Mouse (Mus musculus) G1E (cell line): ENCODE data around the gene 9430097D07Rik. TPM values are rescaled to one million over a fixed set of nuclear protein-coding genes. Genes with fewer than 3 reads are reported as not detected.

ENCODE experiments used
- ATAC-seq: 2 replicates; pipeline ENCODE4 v1.8.0; 2016; ENCODE audit warnings: mild to moderate bottlenecking; ENCODE audit not compliant: insufficient number of reproducible peaks, poor library complexity, low FRiP score, severe bottlenecking; ENCODE audit errors: extremely low read depth
- DNase-seq: peaks from one replicate; pipeline ENCODE4 v3.0.0; 2012; ENCODE audit warnings: low spot score
- H3K27me3 ChIP-seq: 2 replicates; pipeline ENCODE4 v1.6.1; 2012; ENCODE audit warnings: mild to moderate bottlenecking, low read length, inconsistent platforms; ENCODE audit not compliant: insufficient read depth
- H3K36me3 ChIP-seq: replicated peaks from 2 replicates; pipeline ENCODE3; 2012; ENCODE audit warnings: mild to moderate bottlenecking, inconsistent platforms
- H3K4me1 ChIP-seq: 2 replicates; pipeline ENCODE4 v1.6.1; 2012; ENCODE audit warnings: low read depth, low read length, inconsistent platforms, mixed read lengths; ENCODE audit not compliant: insufficient read depth
- H3K4me3 ChIP-seq: 2 replicates; pipeline ENCODE4 v1.5.1; 2012; ENCODE audit warnings: low read depth, mild to moderate bottlenecking, inconsistent platforms, low read length, moderate library complexity, mixed read lengths
- H3K9me3 ChIP-seq: replicated peaks from 2 replicates; pipeline ENCODE4 v1.6.1; 2012; ENCODE audit warnings: inconsistent platforms
- CTCF ChIP-seq: IDR thresholded peaks from 2 replicates; pipeline ENCODE4 v1.5.1; 2012; ENCODE audit warnings: low read depth, low read length, inconsistent platforms, mixed read lengths
- GATA1 ChIP-seq: IDR thresholded peaks from 2 replicates; pipeline ENCODE4 v1.6.1; 2012; ENCODE audit warnings: borderline replicate concordance, low read length, inconsistent platforms, mixed read lengths
- GATA2 ChIP-seq: IDR thresholded peaks from 2 replicates; pipeline ENCODE4 v1.6.1; 2012; ENCODE audit warnings: low read depth, low read length, inconsistent platforms, borderline replicate concordance
- POLR2AphosphoS5 ChIP-seq: IDR thresholded peaks from 2 replicates; pipeline ENCODE4 v1.6.1; 2012; ENCODE audit warnings: low read depth, low read length, inconsistent platforms; ENCODE audit not compliant: insufficient replicate concordance
- TAL1 ChIP-seq: conservative IDR thresholded peaks from 2 replicates; pipeline ENCODE4 v1.6.1; 2012; ENCODE audit warnings: low read depth, low read length, inconsistent platforms, mixed read lengths
- polyA plus RNA-seq: library from polyadenylated mRNA; stranded (reverse); fragments of >175 nt; gene quantifications from 2 replicates; pipeline ENCODE4 v1.2.3, GENCODE M21; 2012
- total RNA-seq, 2 experiments: library from RNA; stranded (forward) in 1 of 2; stranded (reverse) in 1 of 2; fragments of 200-1000 nt in 1 of 2; fragments of >200 nt in 1 of 2; fragmentation: Nextera tagmentation in 1 of 2; gene quantifications; 2 replicates each; pipeline ENCODE4 v1.2.3; 2014 to 2017

Gene 9430097D07Rik
- total and polyA plus RNA-seq, 3 experiments, result 0.11 TPM; not detected in 2

DNA sequence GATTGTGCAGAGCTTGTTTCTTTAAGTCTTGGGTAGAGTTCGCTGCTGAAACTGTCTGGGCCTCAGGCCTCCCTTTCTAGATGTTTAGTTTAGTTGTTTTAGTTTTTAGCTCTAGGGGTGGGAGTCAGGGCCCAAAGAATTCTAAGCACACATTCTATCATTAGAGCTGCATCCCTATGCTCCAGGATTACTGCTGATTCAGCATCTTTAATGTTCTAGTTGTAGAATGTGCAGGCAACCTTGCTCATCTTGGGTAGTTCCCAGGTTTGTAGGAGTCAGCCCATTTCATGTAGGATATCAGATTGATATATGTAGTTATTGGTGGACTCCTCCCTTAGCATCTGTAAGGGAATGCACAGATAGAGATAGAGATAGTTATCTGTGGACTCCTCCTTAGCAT, 41.6 kb upstream of the 9430097D07Rik start:
- Histone ChIP-seq H3K36me3 (peaks cover 96% of the 10 kb centered on the region), H3K9me3 (peaks cover 3% of the 10 kb centered on the region), H3K4me3 (no peak overlapping the region), H3K4me1 (peaks cover 23% of the 10 kb centered on the region), H3K27me3 (no peaks in the 10 kb centered on the region)
- DNase-seq (no peak), ATAC-seq (no peak)
- no peak for TF ChIP-seq GATA1
- no peak for TF ChIP-seq TAL1

- H3K36me3 ChIP-seq, result peaks cover 72% of the 10 kb centered on the region
- DNase-seq (no peak), ATAC-seq (no peak)
- H3K4me1 ChIP-seq, result peaks cover 53% of the 10 kb centered on the region
- no peaks in the 10 kb centered on the region for H3K27me3 ChIP-seq
- TF ChIP-seq GATA1 (no peak), GATA2 (no peak), CTCF (no peak), TAL1 (no peak), POLR2AphosphoS5 (no peak)
- H3K9me3 ChIP-seq, result no peaks in the 10 kb centered on the region
- H3K4me3 ChIP-seq, result no peak overlapping the region
Measured at GRCm38 (mm10) chr2:32612274-32612673, 36.8 kb upstream of the 9430097D07Rik start.

- H3K9me3 ChIP-seq, result no peaks in the 10 kb centered on the region
- ATAC-seq (no peak), DNase-seq (peak; percentile 52)
- H3K27me3 ChIP-seq, result no peaks in the 10 kb centered on the region
- H3K4me3 ChIP-seq, result peak overlapping the region; percentile 60; the same call in 1 of the 2 replicates
- H3K36me3 ChIP-seq, result peaks cover 57% of the 10 kb centered on the region
- TF ChIP-seq POLR2AphosphoS5 (no peak), GATA2 (no peak), CTCF (no peak), GATA1 (no peak), TAL1 (no peak)
- peaks cover 63% of the 10 kb centered on the region for H3K4me1 ChIP-seq
Measured at GRCm38 (mm10) chr2:32610610-32611229, 35.2 kb upstream of the 9430097D07Rik start.

DNA sequence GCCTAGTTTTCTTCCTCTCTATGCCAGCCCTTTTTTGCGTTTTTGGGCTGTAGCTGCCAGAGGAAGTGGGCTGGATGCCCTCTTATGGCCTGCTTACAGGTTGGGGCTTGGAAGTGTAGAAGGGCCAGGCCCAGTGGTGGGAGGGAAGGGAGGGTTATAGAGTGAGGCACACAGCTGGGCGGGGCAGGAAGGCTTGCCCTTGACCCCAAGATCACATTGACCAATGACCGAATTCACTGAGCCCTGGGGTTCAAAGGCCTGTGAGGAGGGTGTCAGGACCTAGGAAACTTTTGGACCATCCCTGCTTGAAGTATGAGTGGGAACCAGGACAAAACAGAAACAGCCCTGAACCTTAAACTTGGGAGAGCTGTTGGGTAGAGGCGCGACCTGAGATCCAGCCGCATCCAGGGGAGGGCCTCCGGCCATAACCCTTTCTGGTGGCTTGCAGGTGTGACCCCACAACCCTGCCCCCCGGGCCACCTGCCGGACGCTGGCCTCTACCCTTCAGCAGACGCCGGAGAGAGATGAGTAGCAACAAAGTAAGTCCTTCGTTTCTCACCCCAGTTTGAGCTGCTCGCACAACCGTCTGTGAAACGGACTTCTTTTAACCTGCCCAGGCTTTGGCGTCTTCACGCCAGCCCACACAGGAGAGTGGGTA, 33.4 kb upstream of the 9430097D07Rik start:
- peak; percentile 29; the same call in 1 of the 2 replicates for ATAC-seq
- H3K27me3 ChIP-seq, result no peaks in the 10 kb centered on the region
- TF ChIP-seq TAL1, result no peak
- no peak for TF ChIP-seq POLR2AphosphoS5
- no peak for TF ChIP-seq GATA1
- TF ChIP-seq GATA2, result no peak
- no peak for TF ChIP-seq CTCF
- DNase-seq, result no peak
- H3K9me3 ChIP-seq, result no peaks in the 10 kb centered on the region
- peaks cover 41% of the 10 kb centered on the region for H3K36me3 ChIP-seq
- peak overlapping the region; percentile 80 for H3K4me3 ChIP-seq
- H3K4me1 ChIP-seq, result peaks cover 67% of the 10 kb centered on the region

GRCm38 (mm10) chr2:32608141-32608777, 32.8 kb upstream of the 9430097D07Rik start:
- Histone ChIP-seq H3K4me1 (peaks cover 65% of the 10 kb centered on the region), H3K27me3 (no peaks in the 10 kb centered on the region), H3K4me3 (peak overlapping the region; percentile 80), H3K9me3 (no peaks in the 10 kb centered on the region), H3K36me3 (peaks cover 35% of the 10 kb centered on the region)
- ATAC-seq (peak; percentile 79), DNase-seq (peak; percentile 93)
- TF ChIP-seq GATA2, result no peak
- no peak for TF ChIP-seq TAL1
- TF ChIP-seq GATA1, result no peak
- TF ChIP-seq CTCF, result no peak
- TF ChIP-seq POLR2AphosphoS5, result no peak

- Histone ChIP-seq H3K36me3 (peaks cover 27% of the 10 kb centered on the region), H3K27me3 (no peaks in the 10 kb centered on the region), H3K9me3 (no peaks in the 10 kb centered on the region), H3K4me3 (peak overlapping the region; percentile 80), H3K4me1 (peaks cover 69% of the 10 kb centered on the region)
- no peak for TF ChIP-seq CTCF
- TF ChIP-seq GATA2, result no peak
- TF ChIP-seq POLR2AphosphoS5, result no peak
- no peak for TF ChIP-seq GATA1
- no peak for TF ChIP-seq TAL1
- ATAC-seq (no peak), DNase-seq (peak; percentile 53)
Measured at GRCm38 (mm10) chr2:32607262-32607947, 31.9 kb upstream of the 9430097D07Rik start.
